Mouse (Mus musculus): ENCODE measurements around the gene Schip1.

Schip1 gene

GRCm38 (mm10) chr3:68271881-68272280, 207.3 kb downstream of the Schip1 start:
- peak; percentile 22 to 38 for DNase-seq

DNA sequence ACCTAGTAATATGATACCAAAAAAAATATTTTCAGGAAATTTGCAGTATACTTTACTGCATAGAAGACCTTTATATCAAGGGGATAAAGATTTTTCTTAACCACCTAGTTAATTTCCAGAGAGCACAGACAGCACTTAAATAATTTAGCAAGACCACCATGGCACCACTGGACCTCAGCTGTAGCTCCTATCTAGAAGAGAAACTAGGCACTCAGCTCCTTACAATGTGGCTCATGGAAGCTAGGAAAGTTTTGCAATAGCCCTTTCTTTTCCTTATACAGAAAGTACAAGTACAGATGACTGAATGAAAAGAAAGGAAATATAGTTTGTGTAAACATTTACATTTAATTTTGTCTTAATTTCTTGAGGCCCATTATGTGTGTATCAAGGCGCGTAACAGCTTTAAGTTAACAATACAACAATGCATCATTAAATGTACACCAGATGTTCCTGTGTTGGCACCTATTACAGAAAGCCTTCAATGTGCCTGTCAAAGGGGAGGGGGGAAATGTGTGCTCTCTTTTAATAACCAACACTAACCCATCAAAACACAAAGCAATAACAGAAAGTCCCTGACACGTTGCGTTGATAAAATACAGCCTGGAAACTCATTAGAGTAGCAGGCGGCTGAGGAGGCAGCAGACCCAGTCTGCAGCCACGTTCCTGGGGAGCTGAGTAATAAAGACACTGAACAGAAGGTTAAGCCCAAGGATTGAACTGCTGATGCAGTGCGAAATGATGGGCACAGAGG, 218.4 kb downstream of the Schip1 start:
- DNase-seq = no peak

- no peak for DNase-seq
These were observed 219.0 kb downstream of the Schip1 start for GRCm38 (mm10) chr3:68283595-68283991.

GRCm38 (mm10) chr3:68284500-68284899, 219.9 kb downstream of the Schip1 start:
- no peak for DNase-seq

DNA sequence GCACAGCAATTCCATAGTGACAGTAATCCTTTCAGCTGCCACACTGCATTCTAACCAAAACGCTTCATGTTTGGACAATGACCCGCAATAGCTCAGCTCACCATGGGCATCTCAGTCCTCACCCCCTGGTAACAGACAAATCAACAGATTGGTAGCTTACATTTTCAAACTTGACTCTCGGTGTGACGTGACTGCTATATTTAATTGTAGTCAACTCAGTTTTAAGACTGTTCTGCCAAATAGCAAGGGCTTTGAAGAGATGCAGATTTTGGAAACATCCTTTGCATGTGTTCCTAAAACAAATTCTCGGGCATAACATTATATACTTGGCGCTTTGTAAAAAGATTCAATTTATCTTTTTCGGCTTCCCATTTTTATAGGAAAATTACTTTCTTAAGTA, 232.2 kb downstream of the Schip1 start:
- no peak for DNase-seq

GRCm38 (mm10) chr3:68305647-68306046, 241.0 kb downstream of the Schip1 start:
- DNase-seq = no peak

DNA sequence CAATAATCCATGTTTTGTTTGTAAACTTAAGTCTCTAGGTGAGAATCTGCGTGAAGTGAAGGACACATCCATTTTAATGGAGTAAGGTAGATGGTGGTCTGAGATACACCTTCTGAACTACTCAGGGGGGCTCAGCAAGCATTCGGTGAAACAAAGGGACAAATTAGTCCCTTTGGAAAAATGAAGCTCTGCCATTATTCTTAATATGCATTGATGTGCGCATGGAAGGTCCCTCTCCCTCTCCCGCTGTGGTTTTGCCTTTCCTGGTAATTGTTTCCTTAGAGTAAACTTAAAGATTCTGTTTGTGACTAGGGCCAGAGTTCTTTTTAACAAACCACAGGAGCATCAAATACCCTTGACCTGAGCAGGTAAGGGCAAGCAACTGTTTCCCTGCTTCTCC, 242.1 kb downstream of the Schip1 start:
- DNase-seq = no peak

DNA sequence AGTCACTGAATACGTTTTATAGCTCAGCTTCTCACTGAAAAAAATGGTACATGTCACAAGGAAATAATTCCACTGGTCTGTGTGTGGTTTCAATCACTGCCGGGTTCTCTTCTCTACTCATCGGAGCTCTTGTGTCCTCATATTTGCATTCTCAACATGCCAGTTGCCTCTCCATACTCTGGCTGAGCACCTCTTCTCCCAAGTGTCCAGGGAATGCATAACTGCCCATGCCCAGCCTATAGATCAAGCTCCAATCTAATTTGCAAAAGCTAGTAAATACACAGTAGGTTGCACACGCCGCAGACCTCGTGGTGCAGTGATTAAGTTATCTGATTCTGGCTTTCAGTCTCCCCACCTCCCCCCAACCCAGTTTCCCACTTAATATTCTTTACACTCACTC, 261.0 kb downstream of the Schip1 start:
- DNase-seq = no peak

DNA sequence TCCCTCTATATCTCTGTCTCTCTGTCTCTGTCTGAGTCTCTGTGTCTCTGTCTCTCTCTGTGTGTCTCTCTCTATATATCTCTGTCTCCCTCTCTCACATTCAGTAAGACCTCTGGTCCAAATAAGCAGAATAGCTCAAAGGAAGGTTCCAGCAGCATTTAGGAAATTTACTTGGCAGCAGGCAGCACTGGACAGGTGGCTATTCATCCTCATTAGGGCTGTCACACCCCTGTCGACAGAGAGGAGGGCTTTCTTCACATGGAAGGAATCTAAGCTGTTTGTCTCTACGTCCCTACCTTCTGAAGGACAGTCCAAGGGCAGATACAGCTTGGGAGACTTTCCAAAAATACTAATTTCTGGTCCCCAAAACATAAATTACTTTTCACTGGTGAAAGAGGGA, 267.9 kb downstream of the Schip1 start:
- DNase-seq = peak; percentile 40 to 51

- no peak for DNase-seq
These were observed 270.9 kb downstream of the Schip1 start for GRCm38 (mm10) chr3:68335501-68335900.

DNA sequence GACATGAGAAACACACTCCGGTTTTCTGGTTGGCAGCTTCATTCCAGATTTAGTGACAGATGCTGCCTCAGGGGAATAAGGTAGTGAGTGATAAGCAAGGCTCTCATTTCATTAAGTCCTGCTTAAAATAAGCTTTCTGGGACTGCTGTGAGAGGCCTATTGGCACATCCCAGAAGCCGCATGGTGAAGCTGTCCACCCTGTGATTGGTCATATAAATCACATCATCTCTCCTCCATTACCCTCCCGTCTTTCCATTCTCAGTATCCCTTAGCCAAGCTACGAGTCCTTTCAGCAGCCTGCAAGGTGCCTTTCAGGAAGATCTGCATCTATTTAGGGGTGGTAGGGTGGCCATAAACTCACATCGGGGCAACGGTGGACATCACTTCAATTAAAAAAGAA, 286.0 kb downstream of the Schip1 start:
- DNase-seq = no peak

DNA sequence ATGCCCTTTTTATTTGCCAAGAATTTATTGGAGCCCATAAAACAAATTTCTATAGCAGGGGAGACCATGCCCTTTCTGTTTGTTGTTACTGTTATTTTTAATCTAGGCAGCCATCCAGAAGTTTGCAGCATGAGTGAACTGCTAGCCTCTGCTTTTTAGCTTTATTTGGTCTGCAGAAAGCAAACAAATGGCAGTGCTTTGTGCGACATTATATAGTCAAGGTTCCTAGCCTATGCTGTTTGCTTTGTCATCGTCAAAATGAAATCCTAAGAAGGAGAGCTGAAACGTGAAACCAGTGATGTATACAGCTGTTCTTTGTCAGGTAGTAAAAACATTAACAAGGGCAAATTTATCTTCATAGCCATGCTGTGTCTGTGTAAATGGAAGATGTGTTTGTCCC, 286.9 kb downstream of the Schip1 start:
- no peak for DNase-seq

DNA sequence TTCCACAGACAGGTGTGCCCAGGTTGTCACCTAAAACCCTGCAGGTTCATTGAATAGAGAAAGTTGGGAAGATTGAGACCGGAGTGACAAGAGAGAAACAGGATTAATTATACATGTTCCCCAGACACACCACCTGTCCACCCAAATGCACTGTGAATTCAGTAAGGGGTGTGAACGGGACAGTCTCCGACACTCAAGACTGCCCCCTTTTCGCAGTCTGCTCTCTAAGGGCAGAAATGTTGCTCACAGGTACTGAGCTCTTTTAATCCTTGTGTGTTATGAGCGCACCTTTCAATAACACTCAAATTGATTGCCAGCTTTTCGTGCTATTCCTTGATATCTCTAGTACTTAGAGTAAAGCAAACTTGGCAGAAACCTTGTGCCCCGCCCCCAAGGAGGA, 288.4 kb downstream of the Schip1 start:
- peak in 1 of 2 experiments; percentile 13 for DNase-seq

GRCm38 (mm10) chr3:68353492-68353891, 288.9 kb downstream of the Schip1 start:
- peak in 1 of 2 experiments; percentile 23 for DNase-seq

DNA sequence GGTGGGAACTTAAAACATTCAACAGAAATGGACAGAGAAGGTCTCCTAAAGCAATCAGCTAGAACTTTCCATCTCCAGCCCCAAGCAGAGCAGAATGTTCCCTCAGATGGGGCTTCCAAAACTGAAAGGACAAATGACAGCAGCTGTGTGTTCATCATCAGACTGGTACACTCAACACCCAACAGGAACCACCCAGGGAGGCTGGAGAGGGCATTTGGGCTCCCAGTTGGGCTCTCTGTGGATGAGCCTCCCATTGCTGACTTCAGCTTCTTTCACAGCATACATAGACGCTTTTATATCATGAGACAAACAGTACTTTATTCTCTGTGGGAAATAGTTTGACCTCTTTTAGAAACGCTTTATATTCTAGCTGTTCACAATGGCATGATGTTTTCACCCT, 291.9 kb downstream of the Schip1 start:
- no peak for DNase-seq

GRCm38 (mm10) chr3:68368029-68368428, 303.4 kb downstream of the Schip1 start:
- DNase-seq = no peak

- no peak for DNase-seq
These were observed 308.3 kb downstream of the Schip1 start for GRCm38 (mm10) chr3:68372925-68373324.

- no peak for DNase-seq
These were observed 310.5 kb downstream of the Schip1 start for GRCm38 (mm10) chr3:68375100-68375508.

GRCm38 (mm10) chr3:68377452-68378198, 313.0 kb downstream of the Schip1 start:
- no peak for DNase-seq

DNA sequence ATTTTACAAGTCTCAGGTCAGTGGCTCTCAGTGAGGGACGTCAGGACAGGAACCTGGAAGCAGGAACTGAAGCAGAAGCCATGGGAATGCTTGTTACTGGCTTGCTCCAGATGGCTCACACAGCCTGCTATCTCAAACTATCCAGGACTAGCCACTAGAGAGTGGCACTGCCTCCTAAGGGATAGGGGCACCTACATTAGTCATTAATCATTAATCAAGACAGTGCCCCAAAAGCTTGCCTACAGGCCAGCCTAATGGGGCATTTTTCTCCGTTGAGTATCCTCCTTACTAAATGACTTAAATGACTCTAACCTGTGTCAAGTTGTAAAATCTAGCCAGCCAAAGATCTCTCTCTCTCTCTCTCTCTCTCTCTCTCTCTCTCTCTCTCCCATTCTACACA, 314.2 kb downstream of the Schip1 start:
- DNase-seq = no peak

DNA sequence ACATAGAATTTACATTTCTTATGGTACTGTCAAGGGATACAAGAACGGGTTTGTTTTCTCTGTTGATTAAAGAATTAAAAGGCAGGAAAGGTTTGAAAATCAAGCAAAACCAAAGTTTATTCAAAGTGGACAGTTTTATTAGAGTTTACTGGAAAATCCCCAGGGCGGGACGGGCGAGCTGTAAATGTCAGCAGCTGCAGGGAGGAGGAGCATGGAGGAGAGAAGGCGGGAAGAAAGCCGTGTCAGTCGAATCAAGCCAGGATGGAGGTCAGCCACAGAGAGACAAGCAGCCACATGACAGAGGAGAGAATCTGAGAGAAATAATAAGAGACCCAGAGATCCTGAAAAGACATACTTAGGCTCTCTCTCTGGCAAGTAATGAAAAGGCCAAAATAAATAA, 314.6 kb downstream of the Schip1 start:
- DNase-seq = no peak

DNA sequence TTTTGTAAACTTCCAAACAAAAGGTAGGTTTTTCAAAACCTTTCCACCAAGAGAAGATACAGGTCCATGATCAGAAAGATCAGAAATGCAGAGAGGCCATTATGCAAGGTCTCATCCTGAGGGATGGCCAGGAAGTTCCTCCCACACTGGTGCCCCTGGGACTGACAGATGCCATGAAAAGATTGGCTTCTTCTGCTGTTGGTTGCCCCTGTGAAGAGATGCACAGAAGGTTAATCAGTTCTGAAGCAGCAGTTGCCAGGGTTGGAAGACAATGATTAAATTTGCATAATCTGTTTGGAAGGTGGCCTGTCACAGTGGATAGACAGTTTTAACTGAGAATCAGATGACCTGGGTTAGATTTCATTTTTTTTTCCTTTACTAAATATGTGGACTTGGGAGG, 319.1 kb downstream of the Schip1 start:
- DNase-seq = peak; percentile 73 to 75

- DNase-seq = peak in 1 of 2 experiments; percentile 32
These were observed 320.9 kb downstream of the Schip1 start for GRCm38 (mm10) chr3:68385544-68385943.

GRCm38 (mm10) chr3:68388023-68388422, 323.4 kb downstream of the Schip1 start:
- DNase-seq = peak; percentile 42 to 46

Data from cerebellum, postnatal 14 days (tissue).